Mouse (Mus musculus): ENCODE data around the gene Mark3. TPM values are rescaled to one million over a fixed set of nuclear protein-coding genes. Genes with fewer than 3 reads are reported as not detected.

The Mark3 gene
- total and polyA plus RNA-seq, 3 experiments = 34.3 to 51.2 (median 40.2) TPM

- TF ChIP-seq JUN (IDR thresholded peaks at IDR 0.05; ENCODE audit: insufficient read depth, low read depth, low read length) (no peak), CHD1 (IDR thresholded peaks at IDR 0.05; ENCODE audit: low read depth, low read length) (no peak), MAX (IDR thresholded peaks at IDR 0.05; ENCODE audit: low read length) (no peak)
These were observed 12.9 kb downstream of the Mark3 start (continued) for GRCm38 (mm10) chr12:111587252-111587651.

GRCm38 (mm10) chr12:111592407-111593021, 18.2 kb downstream of the Mark3 start:
- dilution Hi-C loops (cut with MboI; ENCODE audit: extremely low pct_ligation_motif_present, extremely low pct_unique_long_range_greater_than_20kb, low sequenced_read_pairs) (no loop called here), in situ Hi-C loops (cut with MboI; ENCODE audit: low pct_ligation_motif_present, low pct_unique_long_range_greater_than_20kb, low sequenced_read_pairs) (no loop called here)
- no peak for DNase-seq (ENCODE audit: extremely low read depth)
- Histone ChIP-seq H3K27ac (ENCODE audit: insufficient read depth, low read depth) (no peak overlapping the region), H3K36me3 (replicated peaks in 1 of 2; ENCODE audit: control insufficient read depth in 1 of 2, insufficient read depth in 1 of 2, low read length in 1 of 2) (peaks cover 13 to 56% of the 10 kb centered on the region in 2 experiments), H3K4me3 (replicated peaks in 1 of 3; ENCODE audit: low read depth in 2 of 3, low read length in 2 of 3, poor library complexity in 1 of 3) (no peak overlapping the region), H3K9ac (ENCODE audit: insufficient read depth, low read depth) (no peak overlapping the region), H3K4me2 (ENCODE audit: insufficient read depth, low read depth, poor library complexity, severe bottlenecking) (peak overlapping the region; percentile 8; the same call in 1 of the 2 replicates), H3K79me2 (replicated peaks; ENCODE audit: control insufficient read depth, extremely low read depth, insufficient read depth, poor library complexity, severe bottlenecking) (peaks cover 16% of the 10 kb centered on the region), H3K27me3 (replicated peaks) (no peaks in the 10 kb centered on the region), H3K9me3 (replicated peaks; ENCODE audit: low read length) (no peaks in the 10 kb centered on the region), H3K4me1 (ENCODE audit: control insufficient read depth in 1 of 2, insufficient read depth in 2 of 2) (peaks cover 0 to 14% of the 10 kb centered on the region in 2 experiments; a peak in 2 of 4 replicates)
- TF ChIP-seq EP300 (IDR thresholded peaks at IDR 0.05; ENCODE audit: low read length) (no peak), BHLHE40 (IDR thresholded peaks at IDR 0.05; ENCODE audit: low read depth, low read length) (0 out of 2 replicates have a peak, but pooled peaks have one; percentile 13)

- Histone ChIP-seq H3K4me3 (replicated peaks in 1 of 3; ENCODE audit: low read depth in 2 of 3, low read length in 2 of 3, poor library complexity in 1 of 3) (no peak overlapping the region), H3K4me1 (ENCODE audit: control insufficient read depth in 1 of 2, insufficient read depth in 2 of 2) (peaks cover 0 to 14% of the 10 kb centered on the region in 2 experiments; a peak in 2 of 4 replicates), H3K9ac (ENCODE audit: insufficient read depth, low read depth) (no peak overlapping the region), H3K27ac (ENCODE audit: insufficient read depth, low read depth) (no peak overlapping the region), H3K9me3 (replicated peaks; ENCODE audit: low read length) (no peaks in the 10 kb centered on the region), H3K4me2 (ENCODE audit: insufficient read depth, low read depth, poor library complexity, severe bottlenecking) (no peak overlapping the region), H3K79me2 (replicated peaks; ENCODE audit: control insufficient read depth, extremely low read depth, insufficient read depth, poor library complexity, severe bottlenecking) (peaks cover 10% of the 10 kb centered on the region), H3K36me3 (replicated peaks in 1 of 2; ENCODE audit: control insufficient read depth in 1 of 2, insufficient read depth in 1 of 2, low read length in 1 of 2) (peaks cover 21 to 63% of the 10 kb centered on the region in 2 experiments), H3K27me3 (replicated peaks) (no peaks in the 10 kb centered on the region)
- TF ChIP-seq PAX5 (IDR thresholded peaks at IDR 0.05; ENCODE audit: low read length) = no peak
- TF ChIP-seq MAZ (IDR thresholded peaks at IDR 0.05; ENCODE audit: low read depth, low read length) = no peak
- no peak for TF ChIP-seq MAFK (IDR thresholded peaks at IDR 0.05; ENCODE audit: insufficient replicate concordance, low read length)
- no peak for TF ChIP-seq ZMIZ1 (IDR thresholded peaks at IDR 0.05; ENCODE audit: low read depth, low read length)
- TF ChIP-seq MYC (IDR thresholded peaks at IDR 0.05; ENCODE audit: low read depth, low read length) = no peak
- no peak for TF ChIP-seq KAT2A (IDR thresholded peaks at IDR 0.05; ENCODE audit: insufficient replicate concordance, low read length)
- no peak for TF ChIP-seq MXI1 (IDR thresholded peaks at IDR 0.05; ENCODE audit: low read depth, low read length)
- no peak for TF ChIP-seq ETS1 (conservative IDR thresholded peaks at IDR 0.05; ENCODE audit: low read depth, low read length)
- TF ChIP-seq NRF1 (IDR thresholded peaks at IDR 0.05; ENCODE audit: low read depth, low read length) = no peak
- TF ChIP-seq SIN3A (IDR thresholded peaks at IDR 0.05; ENCODE audit: low read length) = no peak
- TF ChIP-seq USF1 (IDR thresholded peaks at IDR 0.05; ENCODE audit: low read depth, low read length) = no peak
- TF ChIP-seq RAD21 (IDR thresholded peaks at IDR 0.05; ENCODE audit: low read depth, low read length) = no peak
- no peak for TF ChIP-seq UBTF (IDR thresholded peaks at IDR 0.05; ENCODE audit: low read depth, low read length)
- TF ChIP-seq POLR2A (IDR thresholded peaks at IDR 0.05; ENCODE audit: low read depth, low read length) = no peak
- in situ Hi-C loops (cut with MboI; ENCODE audit: low pct_ligation_motif_present, low pct_unique_long_range_greater_than_20kb, low sequenced_read_pairs) (no loop called here), dilution Hi-C loops (cut with MboI; ENCODE audit: extremely low pct_ligation_motif_present, extremely low pct_unique_long_range_greater_than_20kb, low sequenced_read_pairs) (no loop called here)
- DNase-seq (ENCODE audit: extremely low read depth) = no peak
These were observed 19.5 kb downstream of the Mark3 start for GRCm38 (mm10) chr12:111593775-111594174.
